ENCODE assay signal across 24 mouse cellular contexts in genomic region chr10:24343068-24343467, GRCm38 (mm10).
A peak's percentile ranks its signal among the peaks of the same experiment; 100 is the strongest.
DNase-seq lines count a peak whose midpoint lies in the region; ATAC-seq and TF ChIP-seq lines count a peak whose summit lies in the region.
"Had no signal": no experiment of that assay in that cellular context is flagged by ENCODE, and none has a peak within 500 bp of the region (broad histone marks: within the 10 kb centered on the region; RNA-seq: fewer than 3 reads in every experiment).

No protein-coding gene starts in this region.

- H3K9ac ChIP-seq in lung, embryonic 14.5 days = no peak overlapping the region
- no peak overlapping the region for H3K9ac ChIP-seq in lung, postnatal 0 days (replicated peaks; ENCODE audit: low read depth)
- no peak overlapping the region for H3K9ac ChIP-seq in liver, postnatal 0 days (replicated peaks)
- H3K9ac ChIP-seq: embryonic facial prominence, embryonic 12.5 days; forebrain, embryonic 12.5 days had no signal

- peak; percentile 97 for TF ChIP-seq EP300 in lung, postnatal 0 days (IDR thresholded peaks at IDR 0.05)
- TF ChIP-seq EP300 in liver, postnatal 0 days (IDR thresholded peaks at IDR 0.05; ENCODE audit: low read depth) = no peak

- no peak for TF ChIP-seq CTCF in lung, embryonic 14.5 days (IDR thresholded peaks at IDR 0.05; ENCODE audit: low read depth)
- no peak for TF ChIP-seq CTCF in lung, postnatal 0 days (IDR thresholded peaks at IDR 0.05)
- TF ChIP-seq CTCF in liver, postnatal 0 days (IDR thresholded peaks at IDR 0.05; ENCODE audit: low read depth) = no peak

- intact Hi-C loops in gastrocnemius, postnatal 14 days (cut with DNase I; ENCODE audit: low total_unique reads) = no loop called here

- no peak overlapping the region for H3K4me3 ChIP-seq in lung, embryonic 14.5 days (ENCODE audit: low read depth, low read length)
- no peak overlapping the region for H3K4me3 ChIP-seq in lung, postnatal 0 days (ENCODE audit: low read depth, low read length)
- no peak overlapping the region for H3K4me3 ChIP-seq in liver, postnatal 0 days (ENCODE audit: low read depth, low read length)
- H3K4me3 ChIP-seq: embryonic facial prominence, embryonic 12.5 days; erythroblast, embryonic 14.5 days; forebrain, embryonic 10.5 days; forebrain, embryonic 12.5 days had no signal

- DNase-seq in lung, embryonic 14.5 days = peak; percentile 50
- no peak for DNase-seq in lung, postnatal 14 days
- peak; percentile 55 for DNase-seq in lung, postnatal 0 days (ENCODE audit: low spot score)
- peak; percentile 28 for DNase-seq in lung, postnatal 10 days
- DNase-seq in lung, postnatal 36 days = peak; percentile 32
- no peak for DNase-seq in heart, adult 18-20 months
- DNase-seq in gastrocnemius, postnatal 14 days = no peak
- DNase-seq in liver, postnatal 0 days = no peak
- DNase-seq: adrenal gland, adult 2 months; adrenal gland, postnatal 10 days; adrenal gland, postnatal 25 days; cerebellum, adult 11 months; cerebellum, adult 18-20 months; cerebellum, adult 8-10 months; cerebellum, adult 9-11 months; cerebellum, postnatal 14 days; cerebellum, postnatal 36 days; embryo, embryonic 11 days had no signal

- no peaks in the 10 kb centered on the region for H3K9me3 ChIP-seq in lung, embryonic 14.5 days (ENCODE audit: low read depth, low read length)
- no peaks in the 10 kb centered on the region for H3K9me3 ChIP-seq in lung, postnatal 0 days (ENCODE audit: low read length)
- H3K9me3 ChIP-seq in liver, postnatal 0 days (ENCODE audit: low read length) = no peaks in the 10 kb centered on the region
- H3K9me3 ChIP-seq: embryonic facial prominence, embryonic 12.5 days; forebrain, embryonic 10.5 days; forebrain, embryonic 12.5 days had no signal

- H3K4me2 ChIP-seq in lung, embryonic 14.5 days = no peak overlapping the region
- H3K4me2 ChIP-seq in lung, postnatal 0 days (replicated peaks; ENCODE audit: low read depth, low read length) = no peak overlapping the region
- no peak overlapping the region for H3K4me2 ChIP-seq in liver, postnatal 0 days (ENCODE audit: low read depth, low read length)
- H3K4me2 ChIP-seq: embryonic facial prominence, embryonic 12.5 days; forebrain, embryonic 12.5 days had no signal

- no peaks in the 10 kb centered on the region for H3K27me3 ChIP-seq in lung, embryonic 14.5 days (ENCODE audit: insufficient read depth, low read length)
- H3K27me3 ChIP-seq in lung, postnatal 0 days (replicated peaks; ENCODE audit: insufficient read depth, low read length) = no peaks in the 10 kb centered on the region
- no peaks in the 10 kb centered on the region for H3K27me3 ChIP-seq in liver, postnatal 0 days (ENCODE audit: insufficient read depth, low read length)
- H3K27me3 ChIP-seq: embryonic facial prominence, embryonic 12.5 days; forebrain, embryonic 12.5 days had no signal

- H3K27ac ChIP-seq in lung, embryonic 14.5 days (ENCODE audit: low read depth) = no peak overlapping the region
- no peak overlapping the region for H3K27ac ChIP-seq in lung, postnatal 0 days (ENCODE audit: low read length)
- H3K27ac ChIP-seq in liver, postnatal 0 days (ENCODE audit: low read depth) = no peak overlapping the region
- H3K27ac ChIP-seq: embryonic facial prominence, embryonic 12.5 days; forebrain, embryonic 10.5 days; forebrain, embryonic 12.5 days had no signal

- H3K36me3 ChIP-seq in lung, embryonic 14.5 days (ENCODE audit: insufficient read depth) = no peaks in the 10 kb centered on the region
- no peaks in the 10 kb centered on the region for H3K36me3 ChIP-seq in lung, postnatal 0 days (ENCODE audit: insufficient read depth, low read length)
- no peaks in the 10 kb centered on the region for H3K36me3 ChIP-seq in liver, postnatal 0 days (replicated peaks; ENCODE audit: insufficient read depth, low read length)
- H3K36me3 ChIP-seq: embryonic facial prominence, embryonic 12.5 days; forebrain, embryonic 10.5 days; forebrain, embryonic 12.5 days had no signal

- H3K4me1 ChIP-seq in lung, embryonic 14.5 days (ENCODE audit: insufficient read depth) = no peaks in the 10 kb centered on the region
- H3K4me1 ChIP-seq in lung, postnatal 0 days (ENCODE audit: insufficient read depth, low read depth, low read length) = no peaks in the 10 kb centered on the region
- H3K4me1 ChIP-seq in liver, postnatal 0 days (ENCODE audit: insufficient read depth) = no peaks in the 10 kb centered on the region

- no peak for ATAC-seq in lung, embryonic 14.5 days (ENCODE audit: insufficient read depth)
- ATAC-seq in lung, postnatal 0 days = peak; percentile 83
- no peak for ATAC-seq in liver, postnatal 0 days
- ATAC-seq: forebrain, embryonic 14.5 days; forebrain, embryonic 16.5 days had no signal

- WGBS in lung, embryonic 14.5 days = 17% methylated on average over 4 of the region's 4 CpGs
- 25% methylated on average over 4 of the region's 4 CpGs for WGBS in lung, postnatal 0 days
- 72% methylated on average over 4 of the region's 4 CpGs for WGBS in liver, postnatal 0 days (ENCODE audit: insufficient replicate concordance)

Comparison
In these comparisons a context has a peak if more than half of its experiments do, and no peak if none do; other contexts are left out.
1. DNase-seq: peak in lung, embryonic 14.5 days (single experiment), lung, postnatal 0 days (single experiment), lung, postnatal 10 days (single experiment) and lung, postnatal 36 days (single experiment); none in lung, postnatal 14 days (single experiment), heart, adult 18-20 months (0 of 2), gastrocnemius, postnatal 14 days (single experiment) and liver, postnatal 0 days (single experiment).